9 mouse cellular contexts compared by ENCODE assay signal in genomic region chr4:117409144-117410048, GRCm38 (mm10).
DNase-seq lines count a peak whose midpoint lies in the region; ATAC-seq lines count a peak whose summit lies in the region.
"Had no signal": no experiment of that assay in that cellular context is flagged by ENCODE, and none has a peak within 500 bp of the region (broad histone marks: within the 10 kb centered on the region; RNA-seq: fewer than 3 reads in every experiment).

No protein-coding gene starts in this region.

- H3K27me3 ChIP-seq in heart, embryonic 10.5 days (ENCODE audit: insufficient read depth, poor library complexity, severe bottlenecking): peaks cover 22% of the 10 kb centered on the region
- no peaks in the 10 kb centered on the region; the same call in 1 of the 2 replicates for H3K27me3 ChIP-seq in embryonic facial prominence, embryonic 14.5 days (replicated peaks; ENCODE audit: control insufficient read depth, insufficient read depth, low read length)
- H3K27me3 ChIP-seq in midbrain, embryonic 16.5 days (ENCODE audit: control insufficient read depth, insufficient read depth, low read depth, low read length): peaks cover 18% of the 10 kb centered on the region

- H3K27ac ChIP-seq in heart, embryonic 10.5 days: peak overlapping the region; percentile 73
- no peak overlapping the region for H3K27ac ChIP-seq in embryonic facial prominence, embryonic 14.5 days (replicated peaks; ENCODE audit: low read depth, low read length)
- no peak overlapping the region for H3K27ac ChIP-seq in midbrain, embryonic 16.5 days (ENCODE audit: low read length)

- 51% methylated on average over 14 of the region's 14 CpGs for WGBS in heart, embryonic 10.5 days
- WGBS in embryonic facial prominence, embryonic 14.5 days: 35% methylated on average over 14 of the region's 14 CpGs
- WGBS in midbrain, embryonic 16.5 days: 26% methylated on average over 14 of the region's 14 CpGs

- no peak overlapping the region for H3K9ac ChIP-seq in embryonic facial prominence, embryonic 14.5 days (ENCODE audit: low read depth, low read length)
- no peak overlapping the region for H3K9ac ChIP-seq in midbrain, embryonic 16.5 days (ENCODE audit: low read depth, low read length)

- intact Hi-C loops in heart, postnatal 14 days (cut with DNase I): loop anchor here (10.0 kb wide), 1 partner anchor 265 kb away; no protein-coding TSS in a partner anchor

- ATAC-seq in embryonic facial prominence, embryonic 14.5 days (ENCODE audit: low read depth): peak; percentile 58
- ATAC-seq in midbrain, embryonic 16.5 days: peak; percentile 36; the same call in 1 of the 2 replicates
- no peak for ATAC-seq in megakaryocyte progenitor cell, adult 5-6 weeks (replicated peaks; ENCODE audit: poor library complexity)
- ATAC-seq: activated CD4-positive, CD25-positive, alpha-beta regulatory T cell, adult 4 months had no signal

- H3K9me3 ChIP-seq in heart, embryonic 10.5 days: no peaks in the 10 kb centered on the region
- H3K9me3 ChIP-seq in embryonic facial prominence, embryonic 14.5 days (ENCODE audit: control insufficient read depth, low read length): no peaks in the 10 kb centered on the region
- no peaks in the 10 kb centered on the region for H3K9me3 ChIP-seq in midbrain, embryonic 16.5 days (replicated peaks; ENCODE audit: control insufficient read depth, low read length, poor library complexity, severe bottlenecking)

- H3K36me3 ChIP-seq in heart, embryonic 10.5 days: no peaks in the 10 kb centered on the region
- no peaks in the 10 kb centered on the region for H3K36me3 ChIP-seq in embryonic facial prominence, embryonic 14.5 days (ENCODE audit: control insufficient read depth, insufficient read depth, low read length)
- H3K36me3 ChIP-seq in midbrain, embryonic 16.5 days (ENCODE audit: control insufficient read depth, insufficient read depth, low read length): no peaks in the 10 kb centered on the region

- no peak for DNase-seq in heart, embryonic 10.5 days (ENCODE audit: low spot score)
- DNase-seq in heart, postnatal 14 days: no peak
- peak; percentile 23 for DNase-seq in embryonic facial prominence, embryonic 14.5 days (ENCODE audit: low spot score)
- peak; percentile 90 for DNase-seq in layer of hippocampus, adult 9-11 months
- DNase-seq in spleen, adult 12 weeks (ENCODE audit: low spot score): no peak
- no peak for DNase-seq in heart, adult 18-20 months

- peaks cover 34% of the 10 kb centered on the region for H3K4me1 ChIP-seq in heart, embryonic 10.5 days
- peaks cover 13% of the 10 kb centered on the region for H3K4me1 ChIP-seq in embryonic facial prominence, embryonic 14.5 days (ENCODE audit: control insufficient read depth, insufficient read depth, low read length)
- peaks cover 14% of the 10 kb centered on the region; the same call in 1 of the 2 replicates for H3K4me1 ChIP-seq in midbrain, embryonic 16.5 days (ENCODE audit: control insufficient read depth, insufficient read depth, low read length)

- peak overlapping the region; percentile 27; the same call in 1 of the 2 replicates for H3K4me3 ChIP-seq in heart, embryonic 10.5 days
- H3K4me3 ChIP-seq in embryonic facial prominence, embryonic 14.5 days (ENCODE audit: low read depth, low read length): no peak overlapping the region
- H3K4me3 ChIP-seq in midbrain, embryonic 16.5 days (ENCODE audit: low read depth, low read length): no peak overlapping the region

- H3K4me2 ChIP-seq in embryonic facial prominence, embryonic 14.5 days (ENCODE audit: low read depth, low read length): no peak overlapping the region
- no peak overlapping the region for H3K4me2 ChIP-seq in midbrain, embryonic 16.5 days (ENCODE audit: low read length)

Comparison
In these comparisons a context has a peak if more than half of its experiments do, and no peak if none do; other contexts are left out.
1. DNase-seq: peak in embryonic facial prominence, embryonic 14.5 days (single experiment) and layer of hippocampus, adult 9-11 months (single experiment); none in heart, embryonic 10.5 days (single experiment), heart, postnatal 14 days (0 of 2), spleen, adult 12 weeks (single experiment) and heart, adult 18-20 months (0 of 2).